Comparison of ENCODE assay signal across 28 mouse cellular contexts in genomic region chr9:42469323-42469722, GRCm38 (mm10). TPM values are rescaled to one million over a fixed set of nuclear protein-coding genes. Genes with fewer than 3 reads are reported as not detected.
DNase-seq lines count a peak whose midpoint lies in the region; ATAC-seq and TF ChIP-seq lines count a peak whose summit lies in the region.
"Had no signal": no experiment of that assay in that cellular context is flagged by ENCODE, and none has a peak within 500 bp of the region (broad histone marks: within the 10 kb centered on the region; RNA-seq: fewer than 3 reads in every experiment).

No protein-coding gene starts in this region.

- no peak for TF ChIP-seq POLR2A in thymus, adult 2 months (IDR thresholded peaks at IDR 0.05; ENCODE audit: control insufficient read depth, extremely low read depth, insufficient read depth, low read length, poor library complexity)

- DNase-seq in layer of hippocampus, adult 2 months (ENCODE audit: low spot score in 2 of 2) = no peak
- DNase-seq in layer of hippocampus, postnatal 10 days (ENCODE audit: low spot score in 2 of 2) = no peak
- DNase-seq in T-cell, adult 2 months (ENCODE audit: low spot score) = peak; percentile 79
- peak; percentile 51 for DNase-seq in thymus, adult 2 months
- peak; percentile 46 to 63 for DNase-seq in thymus, postnatal 36 days
- DNase-seq in urinary bladder, adult 2 months (ENCODE audit: low spot score) = no peak
- DNase-seq in layer of hippocampus, adult 9-10 months (ENCODE audit: low spot score) = no peak
- DNase-seq: adrenal gland, postnatal 25 days; cerebellum, adult 18-20 months; cerebellum, postnatal 10 days; forebrain, postnatal 0 days; gastrocnemius, postnatal 10 days; heart, postnatal 4 days; kidney, adult 9 months; kidney, postnatal 25 days; liver; lung, embryonic 14.5 days; lung, postnatal 14 days; right cerebral cortex, postnatal 4 days had no signal

- peaks cover 60% of the 10 kb centered on the region for H3K4me1 ChIP-seq in thymus, adult 2 months (replicated peaks; ENCODE audit: control insufficient read depth, insufficient read depth, low read length)

- no peaks in the 10 kb centered on the region for H3K27me3 ChIP-seq in thymus, adult 2 months (ENCODE audit: control insufficient read depth, insufficient read depth, low read length)
- H3K27me3 ChIP-seq: hindbrain, embryonic 13.5 days; liver, embryonic 15.5 days; neural tube, embryonic 13.5 days had no signal

- no peak for ATAC-seq in erythroblast, adult 5-6 weeks (replicated peaks; ENCODE audit: low FRiP score, poor library complexity, severe bottlenecking)
- ATAC-seq: forebrain, postnatal 0 days; intestine, postnatal 0 days; midbrain, embryonic 16.5 days; Patski had no signal

- H3K4me3 ChIP-seq in layer of hippocampus, adult 2 months = no peak overlapping the region
- H3K4me3 ChIP-seq in thymus, adult 2 months (ENCODE audit: control insufficient read depth, insufficient read depth, low read length) = peak overlapping the region; percentile 21
- H3K4me3 ChIP-seq: forebrain, embryonic 12.5 days; hindbrain, embryonic 13.5 days; liver, embryonic 15.5 days; neural tube, embryonic 13.5 days had no signal

- H3K36me3 ChIP-seq in thymus, adult 2 months (ENCODE audit: control insufficient read depth, insufficient read depth, low read length) = no peaks in the 10 kb centered on the region
- H3K36me3 ChIP-seq: forebrain, embryonic 12.5 days; liver, embryonic 15.5 days had no signal

- TF ChIP-seq CTCF in layer of hippocampus, adult 2 months (conservative IDR thresholded peaks at IDR 0.05) = no peak
- TF ChIP-seq CTCF in thymus, adult 2 months (IDR thresholded peaks at IDR 0.05; ENCODE audit: borderline replicate concordance, control insufficient read depth, extremely low read depth, insufficient read depth, low read length, poor library complexity) = no peak

- WGBS in thymus, adult 2 months = 37% methylated on average over 15 of the region's 15 CpGs

- H3K27ac ChIP-seq in layer of hippocampus, adult 2 months = peak overlapping the region; percentile 96; the same call in 1 of the 2 replicates
- peak overlapping the region; percentile 96 for H3K27ac ChIP-seq in thymus, adult 2 months (ENCODE audit: control insufficient read depth, insufficient read depth, low read length)
- H3K27ac ChIP-seq: forebrain, embryonic 12.5 days; hindbrain, embryonic 13.5 days; liver, embryonic 15.5 days; neural tube, embryonic 13.5 days; stomach, postnatal 0 days had no signal

RNA-seq across cellular contexts. Expression of gene Tbcel, which starts 38.3 kb away (rescaled TPM):
- total RNA-seq in layer of hippocampus, adult 2 months (2021) = 10 to 100 TPM; 57.9 to 61.0 TPM
- 10 to 100 TPM; 44.4 to 49.5 TPM for total RNA-seq in layer of hippocampus, postnatal 10 days (2021)
- polyA plus RNA-seq in thymus, adult 2 months (2012; rRNA removed) = 22.8 TPM in 2 replicates
- total RNA-seq in erythroblast, adult 5-6 weeks (2015; ENCODE audit: low replicate concordance) = 374 and 375 TPM in 2 replicates
- total RNA-seq in erythroblast, adult 5-6 weeks (2017; ENCODE audit: low replicate concordance) = 568 and 596 TPM in 2 replicates
- 19.9 and 22.6 TPM in 2 replicates for polyA plus RNA-seq in urinary bladder, adult 2 months (2012; rRNA removed)

Comparison
In these comparisons a context has a peak if more than half of its experiments do, and no peak if none do; other contexts are left out.
1. DNase-seq: peak in T-cell, adult 2 months (single experiment), thymus, adult 2 months (single experiment) and thymus, postnatal 36 days (2 of 2); none in layer of hippocampus, adult 2 months (0 of 2), layer of hippocampus, postnatal 10 days (0 of 2), urinary bladder, adult 2 months (single experiment) and layer of hippocampus, adult 9-10 months (single experiment).
2. RNA of gene Tbcel, which starts 38.3 kb away (total RNA-seq): 374 to 596 TPM in erythroblast, adult 5-6 weeks; 57.9 to 61.0 TPM in layer of hippocampus, adult 2 months and 44.4 to 49.5 TPM in layer of hippocampus, postnatal 10 days; every median in the first group is over 4 times any median in the second.